Mouse (Mus musculus): ENCODE results near the gene Olfr1200. TPM values are rescaled to one million over a fixed set of nuclear protein-coding genes. Genes with fewer than 3 reads are reported as not detected.

Gene Olfr1200
- not detected for total RNA-seq (2023)

GRCm38 (mm10) chr2:88770388-88770787 is at the start of gene Olfr1200:
TSS of gene Olfr1200 (minus strand) at chr2:88770488.

DNA sequence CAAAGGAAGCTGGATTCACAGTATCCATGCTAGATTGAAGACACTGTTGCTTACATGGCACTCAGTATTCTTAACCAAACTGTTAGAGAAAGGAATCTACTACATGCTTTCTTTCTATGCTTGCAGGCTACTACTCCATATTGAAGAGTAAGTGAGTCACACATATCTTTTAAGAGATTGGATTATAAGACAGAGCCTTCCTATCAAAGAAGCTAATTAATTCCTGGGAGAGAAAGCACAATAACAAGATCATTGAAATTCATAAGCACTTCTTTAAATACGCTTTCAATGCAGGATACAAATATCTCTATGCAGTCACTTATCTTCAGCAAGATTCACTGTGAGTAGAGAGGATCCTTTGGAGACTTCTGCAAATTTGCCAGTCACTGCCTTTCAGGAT is 43.9 kb upstream of the Olfr1200 start, which contains the start of gene Olfr1202:
Gene Olfr1202, plus strand, starts transcription at position 301 of the 400 bp plus-strand sequence.

DNA sequence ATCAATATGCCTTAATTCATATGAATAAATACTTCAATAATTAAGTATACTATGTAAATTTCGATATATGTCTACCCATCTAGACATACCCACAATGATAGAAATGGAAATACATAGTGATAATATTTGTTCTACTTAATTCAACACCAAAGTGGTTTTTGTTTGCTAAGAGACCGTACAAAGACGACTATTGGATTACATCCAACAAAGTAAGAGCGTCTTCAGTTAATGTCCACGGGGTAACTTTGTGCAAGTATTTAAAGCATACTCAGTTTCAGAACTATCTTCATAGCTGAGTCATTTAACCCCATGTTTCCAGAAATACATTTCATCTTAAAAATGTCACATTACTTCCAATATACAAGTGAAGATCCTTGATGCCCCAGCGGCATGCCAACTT is 22.4 kb upstream of the Olfr1200 start, which contains the start of gene Olfr1201:
Gene Olfr1201, plus strand, starts transcription at position 301 of the 400 bp plus-strand sequence.

DNA sequence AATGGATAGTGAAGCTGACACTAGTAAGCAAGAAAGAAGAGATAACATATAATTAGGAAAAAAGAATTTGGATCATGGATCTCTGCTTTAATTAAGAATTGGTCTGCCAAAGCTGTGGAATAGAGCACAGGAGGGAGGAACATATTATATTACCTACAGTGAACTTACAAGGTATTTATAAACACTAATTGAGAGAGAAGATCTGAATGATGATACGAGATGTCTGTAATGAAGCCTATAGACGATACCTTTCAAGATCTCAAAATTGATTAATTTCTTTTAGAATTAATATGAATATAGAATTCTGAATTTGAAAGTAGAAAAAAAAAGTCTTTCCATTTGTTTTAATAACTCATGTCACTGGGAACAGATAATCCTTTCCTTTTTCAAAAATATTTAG is 9.9 kb downstream of the Olfr1200 start, which contains the start of gene Olfr1199:
Gene Olfr1199, minus strand, starts transcription at position 101 of the 400 bp plus-strand sequence.

DNA sequence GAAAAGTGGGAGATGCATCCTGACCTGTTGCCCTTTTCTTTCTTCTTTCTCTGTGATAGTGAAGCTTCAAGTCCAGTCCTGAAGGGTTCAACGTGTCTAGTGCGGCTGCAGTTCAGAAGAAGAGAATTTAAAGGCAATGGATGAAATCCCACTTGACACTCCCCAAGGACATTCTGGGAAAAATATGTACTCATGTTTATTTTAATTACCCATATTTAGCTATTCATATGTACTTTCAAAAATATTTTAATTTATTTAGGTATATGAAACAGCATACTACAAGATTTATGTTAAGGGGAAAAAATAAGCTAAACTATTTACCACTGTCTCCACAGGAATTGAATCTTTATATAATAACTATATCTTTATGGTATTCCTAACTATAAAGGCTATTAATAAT is 19.0 kb downstream of the Olfr1200 start, which contains the start of gene Olfr1198:
Gene Olfr1198, minus strand, starts transcription at position 101 of the 400 bp plus-strand sequence.

GRCm38 (mm10) chr2:88732266-88732665 is 38.0 kb downstream of the Olfr1200 start, which contains the start of gene Olfr1197:
TSS of gene Olfr1197 (minus strand) at chr2:88732366.

Other genes starting within 250 kb of the Olfr1200 start
- gene Olfr1188, start 213.6 kb downstream of the Olfr1200 start, total RNA-seq (2023) = not detected
- not detected for gene Olfr1189, start 184.0 kb downstream of the Olfr1200 start, total RNA-seq (2023)
- gene Olfr1191-ps1, start 129.9 kb downstream of the Olfr1200 start, total RNA-seq (2023) = under 1 TPM; 0.04 to 0.18 TPM
- not detected for gene Olfr1192-ps1, start 122.0 kb downstream of the Olfr1200 start, total RNA-seq (2023)
- not detected for gene Olfr1193, start 94.9 kb downstream of the Olfr1200 start, total RNA-seq (2023)
- not detected for gene Olfr1195, start 81.3 kb downstream of the Olfr1200 start, total RNA-seq (2023)
- gene Olfr1196, start 65.9 kb downstream of the Olfr1200 start, total RNA-seq (2023) = not detected
- not detected for gene Olfr1197, start 38.1 kb downstream of the Olfr1200 start, total RNA-seq (2023)
- not detected for gene Olfr1198, start 19.1 kb downstream of the Olfr1200 start, total RNA-seq (2023)
- gene Olfr1199, start 10.0 kb downstream of the Olfr1200 start, total RNA-seq (2023) = not detected
- not detected for gene Olfr1201, start 22.5 kb upstream of the Olfr1200 start, total RNA-seq (2023)
- not detected for gene Olfr1202, start 44.0 kb upstream of the Olfr1200 start, total RNA-seq (2023)
- not detected for gene Olfr1205, start 59.2 kb upstream of the Olfr1200 start, total RNA-seq (2023)
- gene Olfr1204, start 78.8 kb upstream of the Olfr1200 start, total RNA-seq (2023) = not detected
- gene Olfr1206, start 92.7 kb upstream of the Olfr1200 start, total RNA-seq (2023) = not detected
- not detected for gene Olfr1208, start 131.8 kb upstream of the Olfr1200 start, total RNA-seq (2023)
- gene Olfr1209, start 144.7 kb upstream of the Olfr1200 start, total RNA-seq (2023) = not detected
- gene Olfr1211, start 167.6 kb upstream of the Olfr1200 start, total RNA-seq (2023) = not detected
- not detected for gene Olfr1212, start 183.5 kb upstream of the Olfr1200 start, total RNA-seq (2023)
- gene Gm13762, start 209.8 kb upstream of the Olfr1200 start, total RNA-seq (2023) = not detected
- not detected for gene Olfr1214, start 222.2 kb upstream of the Olfr1200 start, total RNA-seq (2023)
- gene Olfr1215, start 236.5 kb upstream of the Olfr1200 start, total RNA-seq (2023) = not detected
- gene Olfr1216, start 247.9 kb upstream of the Olfr1200 start, total RNA-seq (2023) = not detected

Data from neutrophil, adult 83 days (primary cell).